Mouse (Mus musculus): ENCODE results near the gene AI413582. TPM values are rescaled to one million over a fixed set of nuclear protein-coding genes. Genes with fewer than 3 reads are reported as not detected.

The AI413582 gene
- polyA plus RNA-seq, 1 experiment, result 20.7 TPM

DNA sequence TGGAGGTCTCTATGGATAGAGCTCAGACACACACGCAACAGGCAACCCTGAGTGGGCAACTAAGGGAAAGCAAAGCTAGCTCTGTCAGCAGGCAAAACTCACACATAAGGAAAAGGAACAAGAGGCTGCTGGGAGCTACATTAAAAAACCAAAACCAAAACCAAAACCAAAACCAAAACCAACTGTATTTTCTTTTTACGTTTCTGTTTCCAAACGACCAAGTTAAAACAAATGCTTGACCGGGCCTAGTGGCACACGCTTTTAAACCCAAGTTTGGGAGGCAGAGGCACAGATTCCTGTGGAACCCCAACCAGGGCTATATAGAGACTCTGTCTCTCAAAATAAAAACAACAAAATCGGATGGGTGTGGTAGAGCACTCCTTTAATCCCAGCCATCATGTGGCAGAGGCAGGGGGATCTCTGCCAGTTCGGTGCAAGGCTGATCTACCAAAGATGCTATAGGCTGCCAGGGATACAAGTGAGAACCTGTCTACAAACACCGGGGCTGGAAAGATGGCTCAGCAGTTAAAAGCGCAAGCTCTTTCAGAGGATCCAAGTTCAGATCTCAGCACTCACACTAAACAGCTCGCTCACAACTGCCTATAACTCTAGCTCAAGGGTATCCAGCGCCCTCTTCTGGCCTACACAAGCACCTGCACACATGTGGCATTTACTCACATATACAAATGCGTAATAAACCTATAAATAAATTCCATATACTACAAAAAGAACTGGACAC is 26.4 kb upstream of the AI413582 start:
- Histone ChIP-seq H3K27ac (ENCODE audit: control insufficient read depth, insufficient read depth, low read depth, low read length) (no peak overlapping the region), H3K4me1 (ENCODE audit: control insufficient read depth, insufficient read depth, low read length) (peaks cover 3% of the 10 kb centered on the region), H3K4me3 (ENCODE audit: control insufficient read depth, low read depth, low read length) (no peak overlapping the region), H3K27me3 (ENCODE audit: control insufficient read depth, insufficient read depth, low read length) (no peaks in the 10 kb centered on the region), H3K36me3 (ENCODE audit: control insufficient read depth, insufficient read depth, low read length) (peaks cover 1% of the 10 kb centered on the region)
- TF ChIP-seq CTCF (IDR thresholded peaks at IDR 0.05; ENCODE audit: control insufficient read depth, insufficient read depth, insufficient replicate concordance, low read depth, low read length) (no peak), POLR2A (IDR thresholded peaks at IDR 0.05; ENCODE audit: control insufficient read depth, low read depth, low read length) (no peak)

DNA sequence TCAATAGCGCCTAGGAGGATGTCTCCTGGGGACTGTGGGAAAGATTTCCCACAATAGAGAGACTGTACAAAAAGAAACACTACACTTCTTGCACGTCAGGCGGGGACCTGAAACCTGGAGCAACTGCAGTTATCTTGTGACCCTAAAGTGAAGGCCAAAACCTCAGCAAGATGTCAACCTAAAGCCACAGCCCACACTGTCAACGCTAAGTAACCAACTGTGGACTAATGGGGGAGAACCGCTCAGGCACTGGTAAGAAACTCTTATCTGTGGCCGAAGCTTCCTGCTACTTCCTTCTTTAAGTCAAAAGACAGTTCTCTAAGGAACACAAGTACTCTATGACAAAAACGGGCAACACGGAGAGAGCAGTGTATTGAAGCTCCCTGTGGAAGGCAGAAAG is 22.7 kb upstream of the AI413582 start:
- Histone ChIP-seq H3K27me3 (ENCODE audit: control insufficient read depth, insufficient read depth, low read length) (no peaks in the 10 kb centered on the region), H3K27ac (ENCODE audit: control insufficient read depth, insufficient read depth, low read depth, low read length) (no peak overlapping the region), H3K4me1 (ENCODE audit: control insufficient read depth, insufficient read depth, low read length) (peaks cover 4% of the 10 kb centered on the region), H3K36me3 (ENCODE audit: control insufficient read depth, insufficient read depth, low read length) (no peaks in the 10 kb centered on the region; the same call in none of the 2 replicates), H3K4me3 (ENCODE audit: control insufficient read depth, low read depth, low read length) (no peak overlapping the region)
- TF ChIP-seq POLR2A (IDR thresholded peaks at IDR 0.05; ENCODE audit: control insufficient read depth, low read depth, low read length) (no peak), CTCF (IDR thresholded peaks at IDR 0.05; ENCODE audit: control insufficient read depth, insufficient read depth, insufficient replicate concordance, low read depth, low read length) (no peak)

DNA sequence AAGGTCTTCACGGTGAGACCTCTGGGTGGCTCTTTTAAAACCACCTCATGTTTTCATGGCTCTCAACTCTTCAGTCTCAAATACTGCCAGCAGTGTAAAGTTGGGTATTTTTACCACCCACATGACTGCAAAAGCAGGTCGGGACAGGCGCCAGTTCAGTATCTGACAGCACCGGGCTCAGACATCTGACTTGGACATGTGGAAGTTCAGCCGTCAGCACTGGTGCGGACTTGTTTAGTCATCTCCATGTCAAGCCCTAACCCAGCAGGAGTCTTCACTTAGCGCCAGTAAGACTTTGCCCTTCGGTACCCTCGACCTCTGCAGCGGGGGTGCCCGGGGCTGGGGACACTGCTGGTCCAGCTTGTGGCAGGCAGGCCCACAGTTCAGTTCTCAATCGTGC is 21.7 kb upstream of the AI413582 start:
- TF ChIP-seq CTCF (IDR thresholded peaks at IDR 0.05; ENCODE audit: control insufficient read depth, insufficient read depth, insufficient replicate concordance, low read depth, low read length) (no peak), POLR2A (IDR thresholded peaks at IDR 0.05; ENCODE audit: control insufficient read depth, low read depth, low read length) (no peak)
- no peaks in the 10 kb centered on the region for H3K27me3 ChIP-seq (ENCODE audit: control insufficient read depth, insufficient read depth, low read length)
- no peak overlapping the region for H3K27ac ChIP-seq (ENCODE audit: control insufficient read depth, insufficient read depth, low read depth, low read length)
- peaks cover 4% of the 10 kb centered on the region for H3K4me1 ChIP-seq (ENCODE audit: control insufficient read depth, insufficient read depth, low read length)
- no peak overlapping the region for H3K4me3 ChIP-seq (ENCODE audit: control insufficient read depth, low read depth, low read length)
- H3K36me3 ChIP-seq (ENCODE audit: control insufficient read depth, insufficient read depth, low read length), result no peaks in the 10 kb centered on the region; the same call in 1 of the 2 replicates

DNA sequence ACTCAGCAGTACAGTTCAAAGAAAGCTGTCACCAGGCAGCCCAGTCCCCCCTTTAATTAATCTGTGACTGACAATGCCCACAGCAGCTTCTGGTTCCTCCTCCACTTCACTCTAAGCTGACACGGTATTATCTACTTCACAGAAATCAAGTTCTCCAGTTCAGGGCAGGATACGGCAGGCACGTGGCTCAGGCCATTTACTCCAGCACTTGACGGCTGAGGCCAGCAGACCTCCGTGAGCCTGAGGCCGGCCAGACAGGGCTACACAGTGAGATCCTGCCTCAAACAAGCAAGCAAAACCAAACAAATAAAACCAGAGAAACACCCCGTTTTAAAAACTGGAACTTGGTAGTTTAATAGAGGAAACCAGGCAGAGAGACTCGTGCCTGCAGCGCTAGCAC is 21.1 kb upstream of the AI413582 start:
- Histone ChIP-seq H3K4me3 (ENCODE audit: control insufficient read depth, low read depth, low read length) (no peak overlapping the region), H3K27ac (ENCODE audit: control insufficient read depth, insufficient read depth, low read depth, low read length) (no peak overlapping the region), H3K4me1 (ENCODE audit: control insufficient read depth, insufficient read depth, low read length) (peaks cover 4% of the 10 kb centered on the region), H3K27me3 (ENCODE audit: control insufficient read depth, insufficient read depth, low read length) (no peaks in the 10 kb centered on the region), H3K36me3 (ENCODE audit: control insufficient read depth, insufficient read depth, low read length) (no peaks in the 10 kb centered on the region; the same call in 1 of the 2 replicates)
- TF ChIP-seq CTCF (IDR thresholded peaks at IDR 0.05; ENCODE audit: control insufficient read depth, insufficient read depth, insufficient replicate concordance, low read depth, low read length) (no peak), POLR2A (IDR thresholded peaks at IDR 0.05; ENCODE audit: control insufficient read depth, low read depth, low read length) (no peak)

DNA sequence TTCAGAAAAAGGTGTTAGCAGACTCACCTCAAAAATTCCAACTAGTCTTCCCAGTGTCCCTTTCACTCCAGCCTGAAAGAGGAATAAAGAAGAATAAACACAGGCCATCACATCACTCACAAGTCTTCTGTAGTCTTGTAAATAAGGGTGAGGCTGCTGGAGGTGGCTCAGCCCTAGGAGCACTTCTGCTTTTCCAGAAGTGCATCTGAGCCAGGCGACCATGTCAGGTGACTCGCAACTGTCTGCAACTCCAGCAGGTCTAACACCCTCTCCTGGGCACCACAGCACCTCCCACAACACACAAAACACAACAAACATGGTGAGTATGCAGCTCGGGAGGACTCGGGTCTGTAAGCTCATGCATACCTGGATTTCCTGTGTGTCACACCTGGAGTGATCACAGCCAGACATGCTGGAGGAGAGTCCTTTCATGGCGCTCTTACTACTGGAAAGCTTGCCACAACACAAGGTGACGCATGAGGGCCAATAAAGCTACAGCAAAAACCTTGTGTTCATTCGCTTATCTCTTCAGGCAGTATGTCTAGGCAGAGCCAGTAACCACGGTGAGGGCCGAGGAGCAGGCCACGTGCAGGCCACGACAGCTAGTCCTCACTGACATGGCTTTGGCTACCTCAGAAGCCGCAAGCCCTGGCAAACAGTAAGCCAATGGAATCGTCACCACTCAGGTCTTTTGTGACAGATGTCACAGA is 17.8 kb upstream of the AI413582 start:
- peaks cover 4% of the 10 kb centered on the region for H3K4me1 ChIP-seq (ENCODE audit: control insufficient read depth, insufficient read depth, low read length)
- H3K27ac ChIP-seq (ENCODE audit: control insufficient read depth, insufficient read depth, low read depth, low read length), result no peak overlapping the region
- H3K36me3 ChIP-seq (ENCODE audit: control insufficient read depth, insufficient read depth, low read length), result no peaks in the 10 kb centered on the region; the same call in 1 of the 2 replicates
- H3K4me3 ChIP-seq (ENCODE audit: control insufficient read depth, low read depth, low read length), result no peak overlapping the region
- H3K27me3 ChIP-seq (ENCODE audit: control insufficient read depth, insufficient read depth, low read length), result no peaks in the 10 kb centered on the region
- TF ChIP-seq POLR2A (IDR thresholded peaks at IDR 0.05; ENCODE audit: control insufficient read depth, low read depth, low read length) (no peak), CTCF (IDR thresholded peaks at IDR 0.05; ENCODE audit: control insufficient read depth, insufficient read depth, insufficient replicate concordance, low read depth, low read length) (no peak)

DNA sequence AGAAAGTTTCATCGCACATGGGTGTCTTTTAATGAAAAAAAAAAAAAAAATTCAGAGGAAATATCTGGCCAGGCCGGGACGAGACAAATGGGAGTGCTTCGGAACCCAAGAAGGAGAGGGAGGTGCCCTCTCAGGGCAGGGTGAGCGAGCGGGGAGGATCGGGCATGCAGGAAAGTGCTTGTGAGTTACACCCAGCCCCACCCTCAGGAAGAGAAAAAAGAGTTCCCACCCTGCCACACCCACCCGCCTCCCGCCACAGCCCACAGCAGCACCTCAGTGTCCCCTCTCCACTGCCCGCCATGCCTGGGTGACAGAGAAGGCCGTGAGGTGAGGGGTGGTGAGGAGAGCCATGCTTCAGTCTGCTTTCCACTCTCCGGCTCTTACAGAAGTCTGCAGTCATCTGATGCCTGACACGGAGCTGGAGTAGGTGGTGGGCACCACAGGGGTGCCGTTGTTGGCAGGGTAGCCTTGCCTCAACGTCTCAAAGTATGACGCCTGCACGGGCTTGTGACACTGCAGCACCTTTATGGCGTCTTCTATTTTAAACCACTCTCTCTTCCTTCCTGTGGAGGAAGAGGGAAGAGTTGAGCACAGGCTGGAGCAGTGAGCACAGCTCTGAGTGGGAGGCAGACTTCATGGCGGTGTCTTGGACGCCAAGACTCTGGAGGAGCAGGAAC is 15.0 kb upstream of the AI413582 start:
- H3K27me3 ChIP-seq (ENCODE audit: control insufficient read depth, insufficient read depth, low read length), result no peaks in the 10 kb centered on the region
- H3K27ac ChIP-seq (ENCODE audit: control insufficient read depth, insufficient read depth, low read depth, low read length), result no peak overlapping the region
- no peaks in the 10 kb centered on the region; the same call in none of the 2 replicates for H3K36me3 ChIP-seq (ENCODE audit: control insufficient read depth, insufficient read depth, low read length)
- H3K4me1 ChIP-seq (ENCODE audit: control insufficient read depth, insufficient read depth, low read length), result no peaks in the 10 kb centered on the region; the same call in 1 of the 2 replicates
- TF ChIP-seq POLR2A (IDR thresholded peaks at IDR 0.05; ENCODE audit: control insufficient read depth, low read depth, low read length), result no peak
- TF ChIP-seq CTCF (IDR thresholded peaks at IDR 0.05; ENCODE audit: control insufficient read depth, insufficient read depth, insufficient replicate concordance, low read depth, low read length), result no peak
- no peak overlapping the region for H3K4me3 ChIP-seq (ENCODE audit: control insufficient read depth, low read depth, low read length)

DNA sequence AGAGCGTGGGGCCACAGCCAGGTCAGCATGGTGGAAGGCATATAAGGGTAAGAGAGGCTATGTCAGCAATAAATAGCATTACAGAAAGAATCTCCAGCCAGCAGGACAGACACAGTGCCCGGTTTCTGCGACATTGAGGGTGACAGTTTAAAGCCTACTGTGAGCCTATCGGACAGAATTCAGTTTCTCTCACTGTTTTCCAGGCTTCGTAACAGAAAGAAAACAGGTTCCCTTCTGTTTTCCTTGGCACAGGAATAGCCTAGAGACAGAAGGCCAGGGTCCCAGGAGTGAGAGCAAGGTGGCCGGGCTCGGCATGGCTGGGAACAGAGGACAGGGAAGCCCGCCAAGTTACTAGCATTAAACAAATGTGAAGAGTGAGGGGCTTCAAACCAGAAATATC is 14.3 kb upstream of the AI413582 start:
- TF ChIP-seq CTCF (IDR thresholded peaks at IDR 0.05; ENCODE audit: control insufficient read depth, insufficient read depth, insufficient replicate concordance, low read depth, low read length) (no peak), POLR2A (IDR thresholded peaks at IDR 0.05; ENCODE audit: control insufficient read depth, low read depth, low read length) (no peak)
- Histone ChIP-seq H3K27me3 (ENCODE audit: control insufficient read depth, insufficient read depth, low read length) (no peaks in the 10 kb centered on the region), H3K36me3 (ENCODE audit: control insufficient read depth, insufficient read depth, low read length) (no peaks in the 10 kb centered on the region; the same call in none of the 2 replicates), H3K4me1 (ENCODE audit: control insufficient read depth, insufficient read depth, low read length) (no peaks in the 10 kb centered on the region; the same call in 1 of the 2 replicates), H3K27ac (ENCODE audit: control insufficient read depth, insufficient read depth, low read depth, low read length) (no peak overlapping the region), H3K4me3 (ENCODE audit: control insufficient read depth, low read depth, low read length) (no peak overlapping the region)

Measured in testis, adult 2 months (tissue).